Mouse (Mus musculus) liver, embryonic 14.5 days (tissue): ENCODE measurements around the gene Ell3.

Experiments used
- CTCF ChIP-seq: IDR thresholded peaks from 2 replicates; pipeline ENCODE4 v1.5.1; 2016; ENCODE audit warnings: antibody characterized with exemption, low read depth, control low read depth
- EP300 ChIP-seq: IDR thresholded peaks from 2 replicates; pipeline ENCODE4 v1.6.1; 2016; ENCODE audit warnings: antibody characterized with exemption, low read depth

GRCm38 (mm10) chr2:121480498-121480897, 36.4 kb upstream of the Ell3 start:
- TF ChIP-seq EP300 (no peak), CTCF (peak; percentile 89)
